Mouse (Mus musculus): Measurements from ENCODE around the gene Acpp.

Gene Acpp

DNA sequence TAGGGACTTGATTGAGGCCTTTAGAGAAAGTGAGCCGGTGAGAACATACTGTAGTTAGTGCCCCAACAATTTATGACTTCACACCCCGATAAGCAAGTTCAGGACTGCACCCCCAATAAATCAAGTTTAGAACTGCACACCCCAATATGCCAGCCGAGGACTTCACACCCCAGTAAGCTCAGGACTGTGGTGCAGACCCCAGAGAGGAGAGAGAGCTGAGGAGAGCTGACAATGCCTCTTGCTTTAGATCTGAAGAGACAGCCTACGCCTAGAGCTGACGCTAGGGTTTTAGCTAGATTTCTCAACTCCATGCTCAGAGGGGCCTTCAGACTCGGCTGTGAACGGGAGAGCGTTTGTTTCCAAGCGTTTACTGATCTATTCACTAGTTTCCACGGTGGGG is 32.7 kb downstream of the Acpp start:
- no peak for DNase-seq (ENCODE audit: low spot score)

DNA sequence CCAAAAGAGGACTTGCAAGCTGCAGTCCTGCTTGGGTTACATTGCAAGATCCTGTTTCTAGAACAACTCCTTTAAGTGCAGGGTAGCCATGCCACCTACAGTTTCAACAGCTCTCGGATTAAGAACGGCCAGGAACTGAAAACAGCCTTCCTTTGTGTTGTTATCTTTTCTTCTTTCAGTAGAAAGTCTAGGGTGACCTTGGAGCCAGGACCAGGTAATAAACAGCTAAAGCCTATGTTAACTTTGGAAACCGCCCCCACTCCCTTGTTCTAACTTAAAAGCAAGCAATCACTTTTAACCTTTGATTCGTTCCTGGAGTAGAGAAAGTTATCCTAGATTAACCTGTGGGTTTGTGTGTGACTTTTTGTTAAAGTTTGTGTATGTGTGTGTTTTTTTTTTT is 33.2 kb downstream of the Acpp start:
- DNase-seq (ENCODE audit: low spot score): no peak

DNA sequence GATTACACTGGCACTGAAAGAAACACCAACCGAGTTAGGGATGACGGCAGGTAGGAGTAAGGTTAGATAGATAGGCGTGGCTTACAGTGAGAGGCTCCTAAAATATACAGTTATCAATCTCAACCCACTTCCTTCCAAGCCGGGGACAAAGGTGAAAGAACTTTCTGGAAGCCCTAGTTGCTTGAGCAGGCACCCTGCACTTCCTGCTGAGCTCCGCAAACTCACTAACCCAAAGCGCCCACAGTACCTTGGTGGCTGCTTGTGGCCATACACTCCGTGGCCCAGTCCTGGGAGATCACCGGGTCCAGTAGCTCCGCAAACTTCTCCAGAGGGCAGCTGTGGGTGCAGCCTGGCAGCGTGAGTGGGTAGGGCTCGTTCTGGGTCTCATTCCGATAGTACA is 37.0 kb downstream of the Acpp start:
- DNase-seq (ENCODE audit: low spot score): no peak

DNA sequence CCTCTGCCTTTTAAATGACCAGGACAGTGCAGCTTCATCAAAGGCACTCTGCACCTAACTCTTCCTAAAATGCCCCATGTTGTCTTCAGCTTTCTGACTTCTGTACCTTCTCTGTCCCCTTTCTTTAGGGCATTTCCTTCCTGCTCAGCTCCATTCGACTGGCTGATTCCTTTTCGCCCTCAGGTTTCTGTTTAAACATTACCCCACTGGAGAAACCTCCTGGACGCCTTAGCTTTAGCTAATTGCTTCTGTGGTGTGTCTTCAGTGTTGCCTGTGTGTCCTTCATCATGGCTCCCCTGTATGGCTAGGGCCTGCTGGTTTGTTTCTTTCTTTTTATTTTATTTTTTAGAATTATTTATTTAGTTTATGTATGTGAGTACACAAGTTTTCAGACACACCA is 40.5 kb downstream of the Acpp start:
- no peak for DNase-seq (ENCODE audit: low spot score)

DNA sequence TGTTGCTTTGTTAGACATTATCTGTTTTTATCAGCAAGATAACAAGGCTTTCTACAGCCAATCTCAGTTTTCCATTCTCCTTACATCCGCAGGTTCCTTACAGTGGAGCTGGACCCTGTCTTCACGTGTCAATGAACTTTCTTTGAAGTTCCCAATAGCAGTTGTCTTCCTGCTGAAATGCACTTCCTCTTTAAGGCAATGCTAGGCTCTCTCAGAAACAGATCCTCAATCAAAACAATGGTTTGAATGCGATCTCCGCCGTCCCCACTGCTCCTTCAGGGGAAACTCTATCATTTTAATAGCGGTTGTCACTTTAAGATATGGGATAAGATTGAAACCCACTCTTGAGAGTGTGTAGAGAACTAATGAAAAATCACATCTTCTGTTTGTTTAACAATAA is 52.6 kb downstream of the Acpp start:
- no peak for DNase-seq (ENCODE audit: low spot score)

DNA sequence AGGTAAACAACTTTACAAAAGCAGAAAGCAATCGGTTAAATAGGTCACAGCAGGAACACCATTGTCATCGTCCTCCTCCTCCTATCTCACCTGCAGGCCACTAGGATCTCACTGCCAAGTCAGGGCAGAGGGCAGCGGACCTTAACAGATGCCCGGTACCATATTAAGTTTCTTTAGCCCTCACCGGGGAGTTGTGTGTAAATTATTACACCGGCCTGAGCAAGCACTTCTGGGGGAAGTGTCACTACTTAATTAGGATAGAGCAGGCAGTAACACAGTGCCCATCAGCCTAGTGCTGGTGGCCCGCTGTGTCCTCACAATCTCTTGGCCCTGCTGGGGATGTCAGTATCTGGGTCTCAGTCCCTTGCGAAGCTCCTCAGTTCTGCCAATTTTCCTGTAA is 55.0 kb downstream of the Acpp start:
- DNase-seq (ENCODE audit: low spot score): no peak

DNA sequence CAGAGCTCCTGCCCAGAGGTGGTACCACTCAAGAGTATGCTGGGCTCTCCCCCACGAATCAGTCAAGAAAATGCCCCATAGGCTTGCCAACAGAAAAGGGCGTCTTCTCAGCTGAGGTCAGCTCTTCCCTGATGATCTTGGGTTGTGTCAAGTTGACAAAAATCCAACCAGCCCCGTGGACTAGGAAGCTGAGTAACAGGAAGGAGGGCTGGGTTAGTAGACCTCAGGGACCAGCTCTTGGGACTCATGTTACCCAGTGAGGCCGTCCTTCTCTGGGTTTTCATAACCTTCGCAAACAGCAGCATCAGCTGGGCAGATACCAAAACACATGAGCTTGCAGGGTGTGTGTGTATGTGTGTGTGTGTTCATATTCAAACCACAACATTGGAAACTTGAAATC is 55.8 kb downstream of the Acpp start:
- no peak for DNase-seq (ENCODE audit: low spot score)

DNA sequence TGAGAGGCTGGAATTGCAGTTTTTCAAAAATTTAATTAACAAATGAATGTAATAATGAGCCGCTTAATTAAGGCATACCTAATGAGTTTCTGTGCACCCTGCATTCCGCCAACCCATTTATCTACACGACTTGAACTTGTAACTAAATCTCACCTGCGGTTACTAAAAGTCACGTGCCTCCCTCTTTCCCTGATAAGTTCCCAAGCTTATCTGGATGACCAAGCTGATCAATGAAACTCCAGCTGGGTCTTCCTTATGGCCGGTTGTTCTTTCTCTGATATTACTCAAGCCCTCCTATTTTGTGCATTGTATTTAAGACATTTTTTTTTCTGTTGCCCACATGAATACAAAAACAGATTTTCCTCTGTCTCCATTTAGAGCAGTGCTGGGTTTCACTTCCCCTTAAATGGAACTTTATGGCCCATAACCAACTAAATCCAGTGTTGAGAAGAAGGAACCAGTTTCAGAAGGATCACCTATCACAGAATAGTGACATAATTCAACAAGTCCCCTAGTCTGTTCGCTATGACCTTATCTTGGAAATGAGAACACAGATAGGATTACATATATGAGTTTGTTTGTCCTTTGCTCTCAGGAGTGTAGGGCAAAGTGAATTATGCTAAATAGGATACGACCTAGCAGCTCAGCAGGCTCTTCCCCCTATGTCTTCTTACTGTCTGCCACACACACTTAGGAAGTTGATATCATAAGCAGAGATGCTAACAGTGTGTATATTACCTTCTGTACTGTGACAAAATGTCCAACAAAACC is 56.6 kb downstream of the Acpp start:
- DNase-seq (ENCODE audit: low spot score): no peak

DNA sequence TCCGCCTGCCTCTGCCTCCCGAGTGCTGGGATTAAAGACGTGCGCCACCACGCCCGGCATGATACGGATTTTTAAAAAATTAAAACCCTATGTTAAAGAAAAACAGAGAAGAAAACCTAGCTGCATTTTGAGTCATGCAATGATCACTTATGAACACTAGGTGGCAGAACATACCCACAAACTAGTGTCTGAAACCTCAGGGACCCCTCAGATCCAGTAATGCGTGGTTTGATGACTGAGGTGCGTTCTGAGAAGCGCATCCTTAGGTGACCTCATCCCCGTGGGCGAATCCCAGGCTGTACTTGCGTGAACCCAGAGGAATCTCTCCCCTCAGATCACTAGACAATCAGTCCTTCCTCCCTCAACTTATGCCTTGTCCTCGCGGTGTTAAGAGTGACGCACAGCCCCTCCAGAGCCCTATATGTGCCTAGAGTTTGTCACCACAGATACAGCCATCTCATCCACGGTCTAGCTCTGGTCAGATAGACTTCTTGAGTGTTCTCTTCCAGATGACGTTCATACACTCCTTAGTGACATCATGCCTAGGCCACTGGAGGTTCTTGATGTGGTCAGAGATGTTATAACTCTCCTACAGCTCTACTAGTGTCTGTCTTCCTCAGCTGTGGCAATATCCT is 59.9 kb downstream of the Acpp start:
- DNase-seq (ENCODE audit: low spot score): no peak

DNA sequence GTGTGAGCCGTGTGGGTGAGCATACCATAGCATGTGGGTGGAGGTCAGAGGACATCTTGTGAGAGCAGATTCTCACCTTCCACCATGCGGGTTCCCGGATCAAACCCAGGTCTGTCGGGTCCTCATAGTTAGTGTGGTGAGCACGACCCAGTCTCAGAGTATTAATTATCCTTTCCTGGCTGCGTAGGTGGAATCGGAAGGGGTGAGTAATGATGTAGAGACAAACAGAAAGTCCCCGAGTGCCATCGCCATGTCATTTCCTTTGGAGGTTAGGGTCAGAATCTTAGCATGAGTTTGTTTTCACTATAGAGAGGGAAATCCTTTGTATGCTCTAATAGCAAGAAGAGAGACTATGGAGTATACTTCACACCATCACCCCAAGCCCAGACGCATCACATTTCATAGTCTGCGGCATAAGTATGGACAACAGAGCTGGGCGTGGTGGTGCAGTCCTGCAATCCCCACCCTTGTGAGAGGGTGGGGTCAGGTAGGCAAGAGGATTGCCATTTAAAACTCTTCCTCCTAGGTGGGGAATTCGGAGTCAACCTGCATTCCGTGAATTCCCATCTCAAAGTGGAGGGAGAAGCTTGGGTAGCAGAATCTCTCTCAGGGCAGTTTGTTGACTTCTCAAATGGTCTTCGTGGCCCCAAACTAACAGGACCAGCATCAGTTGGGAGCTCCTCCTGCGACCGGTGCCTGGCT is 62.3 kb downstream of the Acpp start:
- no peak for DNase-seq (ENCODE audit: low spot score)

DNA sequence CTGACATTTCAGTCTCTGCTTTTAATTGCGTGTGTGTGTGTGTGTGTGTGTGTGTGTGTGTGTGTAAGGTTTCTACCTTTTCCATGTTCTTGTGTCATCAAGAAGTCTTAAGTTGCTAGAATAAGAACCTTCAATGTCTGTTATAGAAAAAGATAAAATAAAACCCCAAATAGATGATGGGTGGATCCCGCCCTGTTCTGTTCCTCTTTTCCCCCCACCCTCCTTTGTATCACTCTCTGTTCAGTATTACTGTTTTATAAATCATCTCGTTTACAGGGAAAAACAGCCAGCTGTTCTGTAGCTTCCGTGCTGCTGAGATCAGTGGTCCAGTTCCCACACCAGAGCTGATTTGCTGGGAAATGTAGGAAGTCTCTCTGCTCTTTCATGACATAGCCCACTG is 65.5 kb downstream of the Acpp start:
- no peak for DNase-seq (ENCODE audit: low spot score)

DNA sequence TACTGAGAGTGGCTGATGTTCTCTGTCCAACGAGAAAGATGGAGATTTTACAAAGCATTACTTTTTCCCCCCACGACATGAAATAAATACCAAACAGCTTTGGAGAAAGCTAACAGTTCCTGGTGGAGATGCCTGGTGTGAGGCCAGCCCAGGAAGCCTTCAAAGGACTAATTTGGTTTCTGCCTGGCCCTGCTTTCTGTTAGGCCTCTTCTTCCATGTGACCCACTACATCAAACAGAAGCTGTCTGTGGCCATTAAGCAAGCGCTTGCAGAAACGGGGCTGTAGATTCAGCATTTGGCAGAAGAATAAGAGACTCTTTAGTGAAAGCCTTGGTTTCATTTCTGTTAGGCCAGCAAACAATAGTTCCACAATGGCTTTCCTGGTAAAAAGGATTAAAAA is 65.9 kb downstream of the Acpp start:
- no peak for DNase-seq (ENCODE audit: low spot score)

DNA sequence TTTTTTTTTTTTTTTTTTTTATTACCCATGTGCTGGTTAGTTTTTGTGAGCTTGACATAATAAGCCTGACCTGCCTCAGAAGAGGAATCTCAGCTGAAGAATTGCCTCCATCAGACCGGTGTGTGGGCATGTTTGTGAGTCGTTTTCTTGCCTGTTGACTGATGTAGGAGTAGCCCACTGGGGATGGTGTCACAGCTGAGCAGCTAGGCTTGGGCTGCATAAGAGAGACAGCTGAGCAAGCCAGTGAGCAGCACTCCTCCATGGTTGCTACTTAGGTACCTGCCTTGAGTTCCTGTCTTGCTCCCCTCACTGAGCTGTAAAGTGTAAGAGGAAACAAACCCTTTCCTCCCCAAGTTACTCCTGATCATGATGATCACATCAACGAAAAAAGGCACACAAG is 67.6 kb downstream of the Acpp start:
- DNase-seq (ENCODE audit: low spot score): no peak

DNA sequence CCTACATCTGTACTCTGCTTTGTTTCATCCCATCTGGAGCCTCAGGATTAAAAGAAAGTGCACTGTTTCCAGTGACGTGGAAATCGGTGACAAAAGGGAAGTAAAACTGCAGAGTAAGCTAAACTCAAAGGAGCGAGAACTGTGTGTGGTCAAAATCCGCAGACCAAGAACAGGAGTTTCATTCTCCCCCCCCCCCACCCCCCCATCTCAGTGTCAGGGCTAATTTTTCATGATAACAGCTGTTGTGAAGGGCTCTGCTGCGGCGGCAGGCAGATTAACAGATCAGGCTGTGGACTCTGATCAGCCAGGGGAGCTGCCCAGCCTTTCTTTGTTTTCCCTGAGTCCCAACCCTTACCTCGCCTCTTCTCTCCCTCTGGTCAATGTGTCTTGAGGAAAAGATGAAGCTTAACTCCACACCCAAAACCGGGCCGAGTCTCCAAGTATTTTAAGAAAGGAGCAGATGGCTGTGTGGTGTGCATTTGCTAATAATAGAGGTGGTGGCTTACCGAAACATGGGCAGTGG is 68.1 kb downstream of the Acpp start:
- no peak for DNase-seq (ENCODE audit: low spot score)

DNA sequence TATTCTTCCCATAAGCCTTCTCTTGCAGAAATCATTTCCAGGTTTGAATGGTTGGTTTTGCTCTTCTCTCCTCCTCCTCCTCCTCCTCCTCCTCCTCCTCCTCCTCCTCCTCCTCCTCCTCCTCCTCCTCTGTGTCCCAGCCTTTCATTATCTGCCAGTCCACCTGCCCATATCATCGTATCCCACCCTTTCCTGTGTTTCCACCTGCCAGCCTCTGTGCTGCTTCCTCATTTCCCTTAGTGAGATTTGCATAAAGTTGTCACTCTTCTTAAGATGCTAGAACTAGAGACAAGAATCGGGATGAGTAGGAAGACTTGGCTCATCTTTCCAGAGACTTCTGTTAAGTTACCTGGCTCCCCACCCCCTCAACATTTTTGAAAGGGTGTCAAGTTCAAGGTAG is 73.0 kb downstream of the Acpp start:
- no peak for DNase-seq (ENCODE audit: low spot score)

DNA sequence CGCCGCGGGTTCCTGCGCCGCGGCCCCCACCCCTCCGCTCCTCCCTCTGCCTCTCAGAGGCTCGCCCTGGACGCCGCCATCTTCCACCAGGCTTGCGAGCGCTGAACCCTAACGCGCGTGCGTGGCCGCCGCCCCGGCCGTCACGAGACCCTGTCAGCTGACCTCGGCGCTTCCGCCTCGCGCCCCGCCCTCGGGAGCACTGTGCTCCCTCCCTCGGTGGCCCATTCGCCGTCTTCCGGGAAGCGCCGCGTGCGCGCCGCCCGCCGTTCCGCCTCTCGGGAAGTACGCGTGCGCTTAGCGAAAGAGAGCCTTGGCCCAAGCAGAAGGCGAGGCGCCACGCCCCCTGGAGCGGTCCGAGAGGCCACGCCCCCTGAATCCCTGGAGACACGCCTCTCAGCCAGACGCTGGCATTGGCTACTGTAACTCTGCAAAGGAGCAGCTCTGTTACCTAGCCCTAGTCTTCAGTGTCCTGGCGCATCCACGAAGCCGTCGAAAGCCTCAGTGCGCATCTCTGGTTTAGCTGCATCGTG is 74.7 kb downstream of the Acpp start, which contains the start of gene Dnajc13:
Gene Dnajc13 (minus strand): TSS at position 108 of the 530 bp plus-strand sequence.
- DNase-seq (ENCODE audit: low spot score): peak; percentile 99

DNA sequence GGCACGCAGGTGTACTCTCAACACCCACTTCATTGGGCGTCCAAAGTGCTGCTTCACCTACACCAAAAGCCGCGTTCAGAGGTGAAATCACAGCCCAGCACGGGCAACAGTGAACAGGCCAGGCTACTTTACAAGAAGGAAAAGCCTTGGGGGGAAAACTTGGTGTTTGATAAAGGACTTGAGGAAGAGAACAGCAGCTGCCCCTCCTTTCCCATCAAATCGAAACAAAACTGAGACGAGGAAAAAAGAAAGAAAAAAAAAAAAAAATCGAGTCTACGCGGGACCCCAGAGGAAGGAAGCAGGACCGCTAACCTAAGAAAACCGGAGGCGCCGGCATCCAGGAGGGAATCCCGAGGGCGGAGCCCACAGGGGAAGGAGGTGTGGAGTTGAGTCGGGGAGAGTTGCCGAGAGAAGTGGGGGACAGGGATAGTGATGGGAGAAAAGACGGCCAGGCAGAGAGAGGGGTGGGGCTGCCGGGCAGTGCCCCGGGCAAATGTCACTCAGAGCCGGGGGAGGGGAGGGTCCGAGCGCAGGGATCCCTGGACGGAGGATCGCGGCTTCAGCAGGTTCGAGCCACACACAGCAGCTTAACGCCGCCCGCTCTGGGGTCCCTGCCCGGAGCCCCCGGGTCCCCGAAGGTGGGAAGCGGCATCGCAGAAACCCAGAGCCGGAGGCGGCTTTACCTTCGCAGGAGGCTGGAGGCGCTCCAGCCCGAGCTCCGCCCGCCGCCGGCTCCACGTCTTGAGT is 75.4 kb downstream of the Acpp start:
- DNase-seq (ENCODE audit: low spot score): peak; percentile 53

DNA sequence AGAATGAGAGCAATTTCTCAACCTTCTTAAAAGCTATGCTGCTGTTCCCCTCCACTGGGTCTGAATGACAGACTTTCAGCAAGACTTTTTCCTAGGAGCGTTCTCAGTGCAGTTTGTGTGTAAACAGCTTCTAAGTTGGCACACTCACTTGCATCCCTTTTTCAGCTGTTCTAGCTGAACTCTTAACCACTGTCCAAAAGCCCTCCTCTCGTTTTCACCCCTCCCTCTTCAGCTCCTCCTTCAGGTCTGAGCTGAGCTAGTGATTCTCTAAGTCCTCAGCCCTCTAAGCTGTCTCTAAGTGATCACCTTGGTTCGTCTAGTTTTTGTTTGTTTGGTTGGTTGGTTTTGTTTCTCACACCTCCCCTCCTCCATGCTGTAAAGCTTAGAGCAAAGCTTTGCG is 77.2 kb downstream of the Acpp start:
- no peak for DNase-seq (ENCODE audit: low spot score)

DNA sequence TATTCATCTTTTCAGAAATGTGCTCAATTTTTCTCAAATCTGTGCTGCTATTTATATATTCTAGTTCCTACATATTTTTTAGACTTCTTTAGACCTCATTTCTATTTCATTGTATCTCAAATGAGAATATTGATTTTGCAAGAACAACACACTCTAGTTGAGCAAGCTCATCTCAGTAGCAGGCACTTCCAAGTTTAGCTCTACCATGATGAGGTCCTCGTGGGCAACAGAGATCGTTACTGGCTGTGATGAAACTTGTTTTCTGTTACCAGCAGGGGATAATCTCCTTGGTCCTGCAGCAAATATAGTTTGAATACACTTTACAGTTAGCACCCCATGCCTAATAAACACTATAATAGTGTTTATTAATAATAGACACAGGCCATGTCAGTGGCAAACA is 81.5 kb downstream of the Acpp start:
- DNase-seq (ENCODE audit: low spot score): no peak

DNA sequence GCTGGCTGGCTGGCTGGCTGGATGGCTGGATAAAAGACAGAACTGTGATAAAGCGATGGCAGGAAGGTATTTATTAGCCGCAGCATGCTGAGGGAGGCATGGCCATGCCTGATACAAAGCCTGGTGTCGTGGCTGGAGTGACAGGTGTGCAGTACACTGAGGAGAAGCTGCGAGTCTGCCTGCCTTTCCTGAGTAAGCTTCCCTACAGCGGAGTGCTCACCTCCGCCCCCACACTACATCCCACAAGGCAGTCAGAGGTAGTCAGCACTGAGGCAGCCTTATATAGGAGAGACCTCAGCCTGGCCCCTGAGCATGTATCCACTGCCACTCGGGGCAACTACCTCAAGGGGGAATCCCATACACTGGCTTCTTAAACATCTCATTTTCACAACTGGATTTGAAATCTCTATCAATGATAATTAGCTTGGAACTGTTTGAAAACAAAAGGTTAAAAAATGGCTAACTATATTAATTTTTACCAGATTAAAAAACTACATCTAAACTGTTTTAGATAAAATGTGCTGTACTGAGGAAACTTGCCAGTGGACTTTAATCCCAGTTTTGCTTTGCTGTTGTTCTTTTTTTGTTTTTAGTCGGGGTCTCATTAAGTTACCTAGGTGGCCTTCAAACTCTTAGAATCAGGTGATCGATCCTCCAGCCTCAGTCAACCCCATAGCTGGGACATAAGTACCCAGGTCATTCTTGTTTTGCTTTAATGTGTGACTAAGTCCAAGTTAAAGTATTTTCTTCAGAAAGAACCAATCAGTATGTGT is 83.0 kb downstream of the Acpp start:
- no peak for DNase-seq (ENCODE audit: low spot score)

DNA sequence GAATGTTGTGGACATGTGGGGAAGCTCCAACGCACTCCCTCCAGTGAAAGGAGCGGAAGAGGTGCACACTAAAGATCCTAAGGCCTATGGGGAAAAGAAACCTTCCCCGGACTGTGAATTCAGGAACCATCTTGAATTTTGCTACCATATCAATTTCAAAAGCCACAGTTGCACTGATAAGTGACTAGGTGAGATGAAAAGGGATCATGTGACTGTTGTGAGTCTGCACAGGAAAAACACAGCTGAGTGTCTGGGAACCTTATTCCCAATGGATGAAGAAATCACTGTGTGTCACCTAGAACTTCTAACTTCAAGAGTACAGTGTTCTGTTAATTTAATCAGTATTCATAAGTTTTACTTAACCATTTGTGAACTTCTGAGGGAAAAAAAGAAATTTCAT is 84.9 kb downstream of the Acpp start:
- no peak for DNase-seq (ENCODE audit: low spot score)
